Mouse (Mus musculus) thymus, adult 2 months (tissue): ENCODE measurements around the gene Atp8b2.

Source experiments
- CTCF ChIP-seq: fragments of 200-500 bp; IDR thresholded peaks from 2 replicates; pipeline ENCODE4 v1.5.1; 2012; ENCODE audit warnings: mild to moderate bottlenecking, control low read depth, low read length, moderate library complexity, borderline replicate concordance; ENCODE audit not compliant: control insufficient read depth, poor library complexity, insufficient read depth; ENCODE audit errors: extremely low read depth
- POLR2A ChIP-seq: fragments of 200-500 bp; IDR thresholded peaks from 2 replicates; pipeline ENCODE4 v1.6.1; 2012; ENCODE audit warnings: mild to moderate bottlenecking, low read length, control low read depth, moderate library complexity; ENCODE audit not compliant: control insufficient read depth, poor library complexity, insufficient read depth; ENCODE audit errors: extremely low read depth

GRCm38 (mm10) chr3:89997791-89998495 is 34.6 kb upstream of the Atp8b2 start:
- TF ChIP-seq CTCF: no peak
- no peak for TF ChIP-seq POLR2A
